Mouse (Mus musculus) heart, embryonic 15.5 days (tissue): ENCODE measurements around the gene Rhou. TPM values are rescaled to one million over a fixed set of nuclear protein-coding genes. Genes with fewer than 3 reads are reported as not detected.
"Not testable (repeated sequence)": the region's sequence is repeated elsewhere in the genome, so short reads cannot be mapped to it uniquely, and the experiment has no call there.

ENCODE experiments used
- ATAC-seq: fragments of 200-750 bp; cut with Nextera tagmentation; replicated peaks from 2 replicates; pipeline ENCODE4 v1.8.0; 2017; ENCODE audit warnings: low read depth, moderate TSS enrichment; ENCODE audit not compliant: insufficient number of reproducible peaks, insufficient read depth, low FRiP score
- H3K27ac ChIP-seq: fragments of 300-500 bp; sonication (generic); 2 replicates; pipeline ENCODE4 v1.5.1; 2015; ENCODE audit warnings: mild to moderate bottlenecking, inconsistent platforms
- H3K27me3 ChIP-seq: fragments of 300-500 bp; sonication (generic); 2 replicates; pipeline ENCODE4 v1.6.1; 2015; ENCODE audit warnings: inconsistent platforms
- H3K36me3 ChIP-seq: fragments of 300-500 bp; sonication (generic); 2 replicates; pipeline ENCODE4 v1.6.1; 2015; ENCODE audit warnings: mild to moderate bottlenecking, inconsistent platforms
- H3K4me1 ChIP-seq: fragments of 300-500 bp; sonication (generic); replicated peaks from 2 replicates; pipeline ENCODE4 v1.6.1; 2015; ENCODE audit warnings: inconsistent platforms
- H3K4me2 ChIP-seq: fragments of 300-500 bp; sonication (generic); 2 replicates; pipeline ENCODE4 v1.6.1; 2015; ENCODE audit warnings: inconsistent platforms, mild to moderate bottlenecking, moderate library complexity
- H3K4me3 ChIP-seq: fragments of 300-500 bp; sonication (generic); 2 replicates; pipeline ENCODE4 v1.5.1; 2015; ENCODE audit warnings: mild to moderate bottlenecking, inconsistent platforms
- H3K9ac ChIP-seq: fragments of 300-500 bp; sonication (generic); 2 replicates; pipeline ENCODE4 v1.6.1; 2015; ENCODE audit warnings: mild to moderate bottlenecking, inconsistent platforms
- H3K9me3 ChIP-seq: fragments of 300-500 bp; sonication (generic); replicated peaks from 2 replicates; pipeline ENCODE4 v1.6.1; 2016; ENCODE audit warnings: inconsistent platforms
- WGBS: fragments of 180-500 bp; shearing (Covaris S2); methylation state at CpG from one replicate; pipeline ENCODE4 v1.1.7; 2015; ENCODE audit warnings: mixed read lengths; 5-methylcytosine and 5-hydroxymethylcytosine counted together
- polyA plus RNA-seq: library from polyadenylated mRNA; unstranded; fragments of >200 nt; fragmentation: Nextera tagmentation; extraction: Ambion mirVana; gene quantifications from 2 replicates; pipeline ENCODE4 v1.2.1, GENCODE M21; 2015

Rhou gene
- polyA plus RNA-seq, result 6.0 and 7.0 TPM in 2 replicates

- under 1% methylated on average over 54 of the region's 58 CpGs for WGBS
- H3K4me1 ChIP-seq, result peaks cover 23% of the 10 kb centered on the region
- H3K27ac ChIP-seq, result peak within 1 kb of the TSS; percentile 77
- peak within 1 kb of the TSS; percentile 88 for H3K4me2 ChIP-seq
- H3K9me3 ChIP-seq, result no peaks in the 10 kb centered on the region
- 0 out of 2 replicates have a peak, but pooled peaks cover 3% of the 10 kb centered on the region for H3K27me3 ChIP-seq
- peak; percentile 85 for ATAC-seq
- H3K9ac ChIP-seq, result peak within 1 kb of the TSS; percentile 87
- H3K4me3 ChIP-seq, result peak within 1 kb of the TSS; percentile 71
- peaks cover 7% of the 10 kb centered on the region; the same call in 1 of the 2 replicates for H3K36me3 ChIP-seq
These were observed at the start of gene Rhou for GRCm38 (mm10) chr8:123653308-123653993. Rhou (plus strand) TSS chr8:123653929.

- not testable (repeated sequence) for H3K4me3 ChIP-seq, H3K4me2 ChIP-seq, H3K27me3 ChIP-seq, H3K27ac ChIP-seq, H3K9me3 ChIP-seq, H3K4me1 ChIP-seq, H3K9ac ChIP-seq, H3K36me3 ChIP-seq, ATAC-seq
- WGBS, result 81% methylated on average over 3 of the region's 5 CpGs
These were observed 41.1 kb upstream of the Rhou start for GRCm38 (mm10) chr8:123612652-123613051.

- not testable (repeated sequence) for H3K9ac ChIP-seq, H3K27ac ChIP-seq, H3K4me2 ChIP-seq, ATAC-seq, H3K4me1 ChIP-seq, H3K36me3 ChIP-seq, H3K9me3 ChIP-seq, H3K4me3 ChIP-seq
- no CpG with 5 or more reads among the region's 39 CpGs for WGBS
- H3K27me3 ChIP-seq, result peaks cover 38% of the 10 kb centered on the region
These were observed 30.2 kb upstream of the Rhou start for GRCm38 (mm10) chr8:123623523-123623922.

- Histone ChIP-seq H3K9ac (no peak overlapping the region), H3K36me3 (no peaks in the 10 kb centered on the region), H3K4me1 (peaks cover 11% of the 10 kb centered on the region), H3K27me3 (peaks cover 37% of the 10 kb centered on the region), H3K4me2 (no peak overlapping the region), H3K27ac (no peak overlapping the region), H3K4me3 (no peak overlapping the region), H3K9me3 (no peaks in the 10 kb centered on the region)
- WGBS, result 68% methylated on average over 5 of the region's 5 CpGs
- ATAC-seq, result no peak
These were observed 29.5 kb upstream of the Rhou start for GRCm38 (mm10) chr8:123624274-123624673.

- no peak overlapping the region for H3K4me2 ChIP-seq
- peaks cover 12% of the 10 kb centered on the region for H3K4me1 ChIP-seq
- H3K9ac ChIP-seq, result no peak overlapping the region
- no peaks in the 10 kb centered on the region for H3K36me3 ChIP-seq
- H3K9me3 ChIP-seq, result no peaks in the 10 kb centered on the region
- H3K4me3 ChIP-seq, result no peak overlapping the region
- no peak overlapping the region for H3K27ac ChIP-seq
- 35% methylated on average over 1 of the region's 1 CpGs for WGBS
- peaks cover 40% of the 10 kb centered on the region for H3K27me3 ChIP-seq
- no peak for ATAC-seq
These were observed 29.0 kb upstream of the Rhou start for GRCm38 (mm10) chr8:123624702-123625101.

GRCm38 (mm10) chr8:123625717-123626116 is 28.0 kb upstream of the Rhou start:
- H3K9ac ChIP-seq, result no peak overlapping the region
- H3K27me3 ChIP-seq, result peaks cover 40% of the 10 kb centered on the region
- H3K36me3 ChIP-seq, result no peaks in the 10 kb centered on the region
- no peak overlapping the region for H3K4me3 ChIP-seq
- no peak for ATAC-seq
- H3K9me3 ChIP-seq, result no peaks in the 10 kb centered on the region
- H3K27ac ChIP-seq, result no peak overlapping the region
- H3K4me2 ChIP-seq, result no peak overlapping the region
- WGBS, result 30% methylated on average over 2 of the region's 2 CpGs
- peaks cover 13% of the 10 kb centered on the region for H3K4me1 ChIP-seq

GRCm38 (mm10) chr8:123627410-123628147 is 26.1 kb upstream of the Rhou start:
- no peak for ATAC-seq
- Histone ChIP-seq H3K9ac (no peak overlapping the region), H3K4me1 (peaks cover 16% of the 10 kb centered on the region), H3K4me3 (no peak overlapping the region), H3K9me3 (no peaks in the 10 kb centered on the region), H3K4me2 (no peak overlapping the region), H3K27ac (no peak overlapping the region), H3K27me3 (peaks cover 40% of the 10 kb centered on the region), H3K36me3 (no peaks in the 10 kb centered on the region)
- 60% methylated on average over 6 of the region's 6 CpGs for WGBS

GRCm38 (mm10) chr8:123628253-123628967 is 25.3 kb upstream of the Rhou start:
- Histone ChIP-seq H3K4me1 (peaks cover 16% of the 10 kb centered on the region), H3K4me3 (peak overlapping the region; percentile 34), H3K9me3 (no peaks in the 10 kb centered on the region), H3K4me2 (peak overlapping the region; percentile 61), H3K36me3 (no peaks in the 10 kb centered on the region), H3K27ac (no peak overlapping the region), H3K9ac (no peak overlapping the region), H3K27me3 (peaks cover 40% of the 10 kb centered on the region)
- whole genome bisulfite sequencing, result 3% methylated on average over 8 of the region's 8 CpGs
- ATAC-seq, result no peak

GRCm38 (mm10) chr8:123628968-123629755 is 24.6 kb upstream of the Rhou start:
- peak overlapping the region; percentile 61 for H3K4me2 ChIP-seq
- no peaks in the 10 kb centered on the region for H3K36me3 ChIP-seq
- 8% methylated on average over 19 of the region's 19 CpGs for WGBS
- H3K27me3 ChIP-seq, result peaks cover 39% of the 10 kb centered on the region
- ATAC-seq, result 0 out of 2 replicates have a peak, but pooled peaks have one; percentile 27
- no peak overlapping the region for H3K9ac ChIP-seq
- no peak overlapping the region for H3K27ac ChIP-seq
- no peaks in the 10 kb centered on the region for H3K9me3 ChIP-seq
- H3K4me3 ChIP-seq, result peak overlapping the region; percentile 34
- peaks cover 18% of the 10 kb centered on the region for H3K4me1 ChIP-seq

GRCm38 (mm10) chr8:123630058-123630457 is 23.7 kb upstream of the Rhou start:
- peak overlapping the region; percentile 56 for H3K4me2 ChIP-seq
- 45% methylated on average over 10 of the region's 10 CpGs for WGBS
- H3K4me1 ChIP-seq, result peaks cover 21% of the 10 kb centered on the region
- no peak overlapping the region for H3K27ac ChIP-seq
- H3K9ac ChIP-seq, result no peak overlapping the region
- no peaks in the 10 kb centered on the region for H3K36me3 ChIP-seq
- no peak overlapping the region; the same call in 1 of the 2 replicates for H3K4me3 ChIP-seq
- ATAC-seq, result no peak
- peaks cover 30% of the 10 kb centered on the region for H3K27me3 ChIP-seq
- H3K9me3 ChIP-seq, result no peaks in the 10 kb centered on the region
